Mouse (Mus musculus) yolk sac, embryonic 10.5 days (tissue): ENCODE measurements at regions not wholly inside any gene's neighbourhood (a gene's known extent, or its start where the extent isn't known, plus 50 kb on each side); places are given as distances from the start of the nearest gene placed in this dataset.

Source experiments
- DNase-seq: peaks from one replicate; pipeline ENCODE4 v3.0.0-alpha.2; 2017; ENCODE audit warnings: low spot score

DNA sequence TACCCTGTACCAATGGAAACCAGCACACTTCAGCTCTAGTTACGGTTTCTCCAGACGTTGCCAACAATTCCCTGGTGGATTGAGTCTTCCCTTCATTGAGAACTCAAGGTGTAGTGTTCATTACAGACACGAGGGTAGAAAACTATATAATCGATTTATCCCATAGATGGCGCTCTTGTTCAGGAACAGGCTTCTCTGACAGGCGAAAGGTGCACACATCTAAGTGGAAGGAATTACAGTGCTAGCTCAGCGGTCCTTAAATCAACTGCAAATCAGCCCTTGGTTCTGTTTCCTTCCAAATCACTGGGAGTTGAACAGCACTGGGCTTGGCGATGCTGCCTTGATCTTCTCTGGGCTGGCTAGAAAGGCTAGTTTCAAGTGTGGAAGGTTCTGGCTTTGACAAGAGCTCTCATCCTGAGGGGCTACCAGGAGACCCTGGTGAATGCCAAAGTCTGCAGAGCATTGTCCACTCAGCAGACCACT is 161.1 kb downstream of the March11 start:
- peak; percentile 15 for DNase-seq

DNA sequence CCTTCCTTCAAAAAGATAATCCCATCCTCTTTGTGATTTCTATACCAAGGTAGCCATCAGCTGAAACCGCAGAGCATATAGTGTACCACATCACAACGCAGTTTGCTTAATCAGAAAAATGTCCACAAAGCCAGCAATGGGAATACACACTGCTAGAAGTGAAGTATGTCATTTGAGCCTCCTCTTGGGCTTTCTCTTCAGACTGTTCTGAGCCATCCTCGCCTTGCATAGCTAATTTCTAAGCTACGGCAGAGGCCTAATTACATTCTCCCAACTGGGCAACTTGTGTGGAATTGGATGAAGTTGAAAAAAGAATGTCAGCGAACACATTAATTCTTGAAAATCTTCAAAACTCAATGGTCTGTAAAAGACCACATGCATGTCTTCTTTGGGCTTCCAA is 178.5 kb downstream of the March11 start:
- no peak for DNase-seq
